Mouse (Mus musculus) brain, embryonic 14.5 days (tissue): Measurements from ENCODE around the gene Notch2.

Experiments
- CTCF ChIP-seq: fragments of 200-500 bp; IDR thresholded peaks from 2 replicates; pipeline ENCODE4 v1.5.1; 2012; ENCODE audit warnings: inconsistent platforms, mild to moderate bottlenecking, moderate library complexity, borderline replicate concordance; ENCODE audit not compliant: insufficient read depth, insufficient read length; ENCODE audit errors: extremely low read depth
- POLR2A ChIP-seq: fragments of 200-500 bp; IDR thresholded peaks from 2 replicates; pipeline ENCODE4 v1.6.1; 2012; ENCODE audit warnings: mild to moderate bottlenecking, inconsistent platforms, borderline replicate concordance; ENCODE audit not compliant: poor library complexity, insufficient read depth, insufficient read length, severe bottlenecking; ENCODE audit errors: extremely low read depth

DNA sequence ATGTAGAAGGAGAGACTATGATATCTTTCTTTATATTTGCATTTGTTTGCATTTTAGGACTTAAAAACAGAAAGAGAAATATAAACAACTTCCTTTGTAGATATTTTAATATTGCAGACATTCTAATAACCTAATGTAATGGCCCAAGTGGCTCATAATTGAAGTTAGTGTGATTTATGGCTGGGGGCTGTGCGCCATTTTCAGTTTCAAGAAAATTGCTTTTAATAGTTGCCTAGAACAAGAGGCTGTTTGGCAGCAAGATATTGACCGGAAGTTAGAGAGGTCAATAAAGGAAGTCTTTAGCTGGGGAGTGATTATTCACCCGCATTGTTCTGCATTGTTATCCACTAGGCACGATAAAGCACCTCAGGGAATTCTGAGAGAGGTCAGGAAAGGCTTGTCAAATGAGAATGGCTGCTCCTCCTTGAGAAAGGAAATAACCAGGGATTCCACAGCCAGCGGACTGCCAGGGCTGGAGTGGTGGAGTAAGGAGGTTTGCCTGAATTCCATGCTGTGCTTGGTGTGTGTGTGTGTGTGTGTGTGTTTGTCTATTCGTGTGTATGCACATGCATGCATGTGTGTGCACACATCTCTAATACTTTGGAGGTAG, 61.4 kb downstream of the Notch2 start:
- no peak for TF ChIP-seq CTCF
- TF ChIP-seq POLR2A = no peak
